Mouse (Mus musculus) liver, embryonic 16.5 days (tissue): Measurements from ENCODE around the gene Phyhd1. TPM values are rescaled to one million over a fixed set of nuclear protein-coding genes. Genes with fewer than 3 reads are reported as not detected.

Experiments
- ATAC-seq: fragments of 200-750 bp; cut with Nextera tagmentation; 2 replicates; pipeline ENCODE4 v1.8.0; 2017; ENCODE audit warnings: low read depth, mild to moderate bottlenecking, moderate number of reproducible peaks, moderate library complexity
- H3K27ac ChIP-seq: fragments of 300-500 bp; sonication (generic); 2 replicates; pipeline ENCODE4 v1.5.1; 2014; ENCODE audit warnings: mild to moderate bottlenecking, low read length
- H3K27me3 ChIP-seq: fragments of 300-500 bp; sonication (generic); 2 replicates; pipeline ENCODE4 v1.6.1; 2014; ENCODE audit warnings: low read depth, low read length, mixed read lengths; ENCODE audit not compliant: control insufficient read depth, insufficient read depth
- H3K36me3 ChIP-seq: fragments of 300-500 bp; sonication (generic); 2 replicates; pipeline ENCODE4 v1.6.1; 2014; ENCODE audit warnings: mild to moderate bottlenecking; ENCODE audit not compliant: control insufficient read depth, insufficient read depth
- H3K4me1 ChIP-seq: fragments of 300-500 bp; sonication (generic); 2 replicates; pipeline ENCODE4 v1.6.1; 2014; ENCODE audit warnings: low read depth, low read length, mixed read lengths; ENCODE audit not compliant: control insufficient read depth
- H3K4me2 ChIP-seq: fragments of 300-500 bp; sonication (generic); 2 replicates; pipeline ENCODE4 v1.6.1; 2014; ENCODE audit warnings: low read depth, low read length, mixed read lengths
- H3K4me3 ChIP-seq: fragments of 300-500 bp; sonication (generic); 2 replicates; pipeline ENCODE4 v1.5.1; 2014; ENCODE audit warnings: low read depth, mild to moderate bottlenecking, low read length
- H3K9ac ChIP-seq: fragments of 300-500 bp; sonication (generic); 2 replicates; pipeline ENCODE4 v1.6.1; 2014; ENCODE audit warnings: low read depth, low read length
- H3K9me3 ChIP-seq: fragments of 300-500 bp; sonication (generic); replicated peaks from 2 replicates; pipeline ENCODE4 v1.6.1; 2016; ENCODE audit warnings: low read length; ENCODE audit not compliant: control insufficient read depth
- WGBS: fragments of 180-500 bp; shearing (Covaris S2); extraction: QIAGEN DNeasy Blood & Tissue Kit; methylation state at CpG from one replicate; pipeline ENCODE4 v1.1.7; 2014; ENCODE audit not compliant: insufficient replicate concordance; 5-methylcytosine and 5-hydroxymethylcytosine counted together
- polyA plus RNA-seq: library from polyadenylated mRNA; unstranded; fragments of >200 nt; fragmentation: Nextera tagmentation; extraction: Ambion mirVana; gene quantifications from 2 replicates; pipeline ENCODE4 v1.2.1, GENCODE M21; 2015

Phyhd1 gene
- polyA plus RNA-seq, 1 experiment from 2014 or later: 16.0 TPM

DNA sequence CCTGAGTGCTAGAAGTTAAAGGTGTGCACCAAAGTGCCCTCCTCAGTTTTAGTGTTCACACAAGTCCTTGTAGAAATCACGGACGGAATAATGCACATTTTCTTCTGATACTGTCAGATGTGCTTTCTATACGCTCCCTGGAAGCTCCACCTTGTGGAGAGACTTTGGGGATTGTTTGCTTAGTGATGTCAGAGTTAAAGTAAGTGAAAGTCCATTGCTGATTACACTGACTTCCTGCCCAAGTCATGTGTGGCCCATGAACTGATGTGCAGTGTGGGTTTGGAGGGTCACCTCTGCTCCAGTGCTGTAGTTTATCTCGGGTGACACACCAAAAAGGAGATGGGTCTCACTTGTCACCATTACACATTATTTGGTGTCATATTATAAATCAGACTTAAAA, 53.3 kb downstream of the Phyhd1 start:
- Histone ChIP-seq H3K36me3 (peaks cover 36% of the 10 kb centered on the region), H3K4me2 (no peak overlapping the region), H3K9ac (no peak overlapping the region), H3K27ac (peak overlapping the region; percentile 62), H3K4me1 (no peaks in the 10 kb centered on the region), H3K4me3 (no peak overlapping the region), H3K9me3 (no peaks in the 10 kb centered on the region), H3K27me3 (no peaks in the 10 kb centered on the region)
- 61% methylated on average over 4 of the region's 4 CpGs for WGBS
- peak; percentile 81 for ATAC-seq

- no peak overlapping the region for H3K9ac ChIP-seq
- peaks cover 41% of the 10 kb centered on the region for H3K36me3 ChIP-seq
- no peak for ATAC-seq
- no peaks in the 10 kb centered on the region for H3K9me3 ChIP-seq
- H3K27me3 ChIP-seq: no peaks in the 10 kb centered on the region
- H3K4me1 ChIP-seq: no peaks in the 10 kb centered on the region
- no peak overlapping the region for H3K27ac ChIP-seq
- no peak overlapping the region for H3K4me2 ChIP-seq
- 84% methylated on average over 7 of the region's 7 CpGs for whole genome bisulfite sequencing
- no peak overlapping the region for H3K4me3 ChIP-seq
These were observed 57.1 kb downstream of the Phyhd1 start for GRCm38 (mm10) chr2:30323111-30323510.

- WGBS: 86% methylated on average over 5 of the region's 5 CpGs
- ATAC-seq: no peak
- Histone ChIP-seq H3K9ac (no peak overlapping the region), H3K9me3 (no peaks in the 10 kb centered on the region), H3K4me1 (no peaks in the 10 kb centered on the region), H3K27me3 (no peaks in the 10 kb centered on the region), H3K36me3 (peaks cover 47% of the 10 kb centered on the region), H3K27ac (no peak overlapping the region), H3K4me2 (no peak overlapping the region), H3K4me3 (no peak overlapping the region)
These were observed 59.3 kb downstream of the Phyhd1 start for GRCm38 (mm10) chr2:30325296-30325695.

- no peak overlapping the region for H3K4me2 ChIP-seq
- H3K27ac ChIP-seq: no peak overlapping the region
- peaks cover 43% of the 10 kb centered on the region for H3K36me3 ChIP-seq
- no peak overlapping the region for H3K4me3 ChIP-seq
- no peak for ATAC-seq
- no peaks in the 10 kb centered on the region for H3K4me1 ChIP-seq
- WGBS: 80% methylated on average over 7 of the region's 7 CpGs
- H3K9me3 ChIP-seq: no peaks in the 10 kb centered on the region
- no peak overlapping the region for H3K9ac ChIP-seq
- H3K27me3 ChIP-seq: no peaks in the 10 kb centered on the region
These were observed 61.3 kb downstream of the Phyhd1 start for GRCm38 (mm10) chr2:30327276-30327675.

DNA sequence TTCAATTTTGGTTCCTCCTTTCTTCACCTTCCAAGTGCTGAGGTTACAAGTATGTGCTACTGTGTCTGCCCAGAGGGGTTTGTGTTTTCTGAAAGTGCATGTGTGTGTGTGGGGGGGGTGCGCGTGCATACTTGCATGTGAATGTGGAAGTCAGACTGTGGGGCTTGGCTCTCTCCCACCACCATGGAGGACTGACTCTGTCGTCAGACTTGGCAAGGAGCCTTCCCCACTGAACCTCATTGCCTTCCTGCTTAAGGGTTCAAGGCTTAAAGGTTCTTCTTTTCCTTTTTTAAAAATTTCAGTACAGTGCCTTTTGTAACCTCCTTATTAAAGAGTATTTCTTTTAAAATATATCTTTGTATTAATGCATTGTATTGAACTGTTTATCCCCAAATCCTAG, 62.8 kb downstream of the Phyhd1 start:
- 80% methylated on average over 3 of the region's 3 CpGs for WGBS
- no peak for ATAC-seq
- H3K9me3 ChIP-seq: no peaks in the 10 kb centered on the region
- H3K4me2 ChIP-seq: no peak overlapping the region
- no peaks in the 10 kb centered on the region for H3K27me3 ChIP-seq
- H3K9ac ChIP-seq: no peak overlapping the region
- no peak overlapping the region for H3K27ac ChIP-seq
- no peaks in the 10 kb centered on the region for H3K4me1 ChIP-seq
- no peak overlapping the region for H3K4me3 ChIP-seq
- H3K36me3 ChIP-seq: peaks cover 36% of the 10 kb centered on the region

Other genes with a start within 250 kb of the Phyhd1 start
- 5.3 and 5.7 TPM in 2 replicates for gene Wdr34, start 217.3 kb upstream of the Phyhd1 start, polyA plus RNA-seq
- gene Set, start 208.8 kb upstream of the Phyhd1 start, polyA plus RNA-seq: 117 and 130 TPM in 2 replicates
- 2.1 and 2.3 TPM in 2 replicates for gene Pkn3, start 188.5 kb upstream of the Phyhd1 start, polyA plus RNA-seq
- 17.6 and 18.7 TPM in 2 replicates for gene Zdhhc12, start 172.6 kb upstream of the Phyhd1 start, polyA plus RNA-seq
- gene Zer1, start 141.6 kb upstream of the Phyhd1 start, polyA plus RNA-seq: 2.3 and 2.5 TPM in 2 replicates
- 1.7 and 2.3 TPM in 2 replicates for gene Tbc1d13, start 132.5 kb upstream of the Phyhd1 start, polyA plus RNA-seq
- 16.4 and 19.8 TPM in 2 replicates for gene Endog, start 94.7 kb upstream of the Phyhd1 start, polyA plus RNA-seq
- 22.5 and 22.8 TPM in 2 replicates for gene Spout1, start 87.7 kb upstream of the Phyhd1 start, polyA plus RNA-seq
- 13.1 and 14.2 TPM in 2 replicates for gene Kyat1, start 60.4 kb upstream of the Phyhd1 start, polyA plus RNA-seq
- 11.2 and 11.9 TPM in 2 replicates for gene Lrrc8a, start 28.5 kb upstream of the Phyhd1 start, polyA plus RNA-seq
- gene Gm28035, start 25.6 kb upstream of the Phyhd1 start, polyA plus RNA-seq: 0.14 and 0.15 TPM in 2 replicates
- gene Gm28038, start 14.8 kb downstream of the Phyhd1 start, polyA plus RNA-seq: not detected in 2 replicates
- 11.7 and 12.4 TPM in 2 replicates for gene Dolk, start 20.1 kb downstream of the Phyhd1 start, polyA plus RNA-seq
- gene Nup188, start 20.2 kb downstream of the Phyhd1 start, polyA plus RNA-seq: 11.9 and 16.1 TPM in 2 replicates
- 17.0 and 19.1 TPM in 2 replicates for gene Sh3glb2, start 93.1 kb downstream of the Phyhd1 start, polyA plus RNA-seq
- gene Miga2, start 98.0 kb downstream of the Phyhd1 start, polyA plus RNA-seq: 6.5 and 7.2 TPM in 2 replicates
- 14.7 and 16.5 TPM in 2 replicates for gene Dolpp1, start 126.1 kb downstream of the Phyhd1 start, polyA plus RNA-seq
- gene Crat, start 149.6 kb downstream of the Phyhd1 start, polyA plus RNA-seq: 24.2 and 31.3 TPM in 2 replicates
- gene Ptpa, start 149.8 kb downstream of the Phyhd1 start, polyA plus RNA-seq: 121 TPM in 2 replicates
- gene Ier5l, start 208.0 kb downstream of the Phyhd1 start, polyA plus RNA-seq: 0.07 TPM in 1 of 2 replicates, not detected in the other